Mouse (Mus musculus): ENCODE data around the gene Cux1.

The Cux1 gene

DNA sequence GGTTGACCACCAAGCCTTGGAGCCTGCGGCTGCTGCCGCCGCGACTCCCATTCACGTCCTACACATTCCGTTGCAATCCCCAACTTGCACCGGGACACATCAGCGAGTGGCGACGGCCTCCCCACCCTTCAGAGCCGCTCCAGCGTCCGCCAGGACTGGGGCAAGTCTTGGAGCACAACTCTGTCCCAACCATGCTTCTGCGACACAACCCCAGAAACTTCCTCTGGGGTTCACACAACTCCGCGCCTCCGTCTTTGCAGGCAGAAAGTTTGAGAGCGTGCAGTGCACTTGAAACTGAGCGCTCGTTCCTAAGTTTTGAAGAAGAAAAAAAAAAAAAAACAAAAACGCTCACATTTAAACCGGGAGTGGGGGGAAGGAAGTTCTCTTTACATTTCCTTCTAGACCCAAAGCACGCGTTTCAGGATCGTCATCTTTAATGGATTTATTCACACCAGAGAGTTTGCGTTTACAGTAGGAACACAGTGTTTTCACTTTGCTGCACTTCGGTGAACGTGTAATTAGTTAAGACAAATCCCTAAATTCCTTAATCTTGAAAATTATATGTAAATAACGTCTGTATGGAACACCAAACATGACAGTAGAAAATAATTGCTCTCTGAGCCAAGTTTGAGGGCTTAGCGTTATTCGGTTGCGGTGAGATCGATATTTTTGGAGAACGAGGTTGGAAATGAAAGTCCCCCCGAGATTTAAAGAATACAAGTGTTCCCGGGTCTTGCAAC, 906 bp upstream of the Cux1 start:
- peak; percentile 64 for DNase-seq (ENCODE audit: inconsistent ontology term)

DNA sequence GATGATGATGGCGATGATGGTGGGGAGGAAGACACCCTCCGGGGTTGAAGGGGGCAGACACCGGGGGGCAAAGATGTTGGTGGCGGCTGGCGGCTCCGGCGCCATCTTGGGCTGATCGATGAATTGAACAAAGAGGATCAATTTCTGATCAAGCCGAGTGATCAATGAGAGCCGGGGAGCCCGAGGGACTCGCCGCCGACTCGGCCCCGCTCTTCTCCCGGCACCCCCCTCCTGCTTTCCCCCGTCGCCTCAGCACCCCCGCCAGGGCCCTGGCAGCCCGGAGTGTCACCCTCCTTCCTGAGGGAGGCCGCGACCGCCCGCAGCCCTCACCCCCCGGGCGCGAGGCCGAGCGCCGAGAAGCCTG, 496 bp downstream of the Cux1 start:
- no peak for DNase-seq (ENCODE audit: inconsistent ontology term)

DNA sequence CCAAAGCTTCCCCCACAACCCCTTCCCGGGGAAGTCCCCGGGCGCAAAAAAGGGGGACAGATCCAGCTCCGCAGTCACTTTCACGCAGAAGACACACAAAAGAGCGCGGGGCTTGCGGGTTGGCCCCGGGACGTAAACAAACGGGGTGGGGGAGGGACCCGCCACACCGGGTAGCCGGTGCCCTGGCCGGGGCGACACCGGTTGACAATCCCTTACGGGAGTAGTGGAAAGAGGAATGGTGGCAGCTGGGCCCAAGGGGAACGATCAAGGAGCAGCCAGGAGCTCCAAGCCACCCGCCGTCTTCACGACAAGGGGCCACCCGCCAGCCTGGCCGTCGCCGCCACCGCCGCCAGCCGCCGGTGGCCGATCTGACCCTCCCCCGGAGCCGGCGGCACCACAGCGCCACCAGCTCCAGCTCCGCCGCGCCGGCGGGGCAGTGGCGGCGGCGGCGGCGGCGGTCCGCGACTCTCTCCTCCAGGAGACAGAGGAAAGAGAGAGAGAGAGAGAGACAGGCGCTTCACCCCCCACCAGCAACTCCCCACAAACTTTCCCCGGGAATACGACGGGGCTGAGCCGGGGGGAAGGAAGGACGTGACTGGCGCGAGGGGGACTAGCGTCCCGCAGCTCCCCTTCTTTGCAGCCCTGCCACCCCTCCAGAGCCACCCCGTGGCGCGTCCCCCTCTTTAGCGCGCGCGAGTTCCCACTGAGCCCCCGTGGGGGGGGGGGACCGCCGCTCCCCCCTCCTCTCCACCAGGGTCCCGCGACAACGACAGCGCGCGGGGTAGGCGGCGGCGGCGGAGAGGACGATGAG, 1.1 kb downstream of the Cux1 start:
- peak; percentile 81 for DNase-seq (ENCODE audit: inconsistent ontology term)

DNA sequence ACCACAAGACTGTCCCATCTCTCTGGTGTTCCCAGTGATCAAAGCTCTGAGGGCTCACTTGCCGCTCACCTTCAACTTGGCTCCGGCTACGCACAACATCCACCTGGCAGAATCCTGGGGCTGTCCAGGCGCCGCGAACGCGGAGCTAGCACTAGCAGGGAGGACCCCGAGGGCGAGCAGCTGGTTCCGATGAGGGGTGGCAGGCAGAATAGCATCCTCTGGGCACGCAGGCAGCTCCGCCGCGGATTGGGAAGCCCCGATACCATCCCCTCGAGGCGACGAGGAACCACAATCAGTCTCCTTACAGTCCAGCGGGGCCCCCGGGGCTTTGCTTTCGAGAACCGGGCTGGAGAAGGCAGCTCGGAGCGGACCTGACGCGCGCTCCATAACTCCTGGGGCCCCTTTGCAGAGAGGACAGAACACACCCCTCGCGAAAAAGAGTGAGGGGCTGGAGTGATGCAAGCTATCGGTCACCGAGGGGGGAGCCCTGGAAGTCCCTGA, 1.9 kb downstream of the Cux1 start:
- DNase-seq (ENCODE audit: inconsistent ontology term), result peak; percentile 57

GRCm38 (mm10) chr5:136564613-136565299, 2.5 kb downstream of the Cux1 start:
- DNase-seq (ENCODE audit: inconsistent ontology term), result no peak

DNA sequence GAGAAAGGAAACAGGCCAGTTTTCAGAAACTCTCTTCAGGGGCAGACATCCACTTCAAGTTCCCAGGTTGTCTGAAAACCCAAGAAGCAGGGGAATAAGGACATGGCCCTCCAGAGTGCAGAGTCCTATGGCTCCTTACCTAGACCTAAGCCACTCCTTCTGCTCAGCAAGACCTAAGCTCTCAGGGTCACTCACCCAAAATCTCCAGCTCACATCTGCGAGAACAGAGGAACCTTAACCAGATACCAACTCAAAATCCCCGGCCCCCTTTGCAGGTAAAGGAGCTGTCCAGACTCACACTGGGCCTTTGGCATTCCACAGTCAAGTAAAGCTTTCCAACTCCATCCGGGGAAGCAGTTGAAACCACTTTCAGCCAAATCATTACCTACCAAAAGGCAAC, 3.3 kb downstream of the Cux1 start:
- DNase-seq (ENCODE audit: inconsistent ontology term), result no peak

- no peak for DNase-seq (ENCODE audit: inconsistent ontology term)
Measured at GRCm38 (mm10) chr5:136563104-136563503, 4.2 kb downstream of the Cux1 start.

GRCm38 (mm10) chr5:136562212-136562611, 5.1 kb downstream of the Cux1 start:
- DNase-seq (ENCODE audit: inconsistent ontology term), result no peak

DNA sequence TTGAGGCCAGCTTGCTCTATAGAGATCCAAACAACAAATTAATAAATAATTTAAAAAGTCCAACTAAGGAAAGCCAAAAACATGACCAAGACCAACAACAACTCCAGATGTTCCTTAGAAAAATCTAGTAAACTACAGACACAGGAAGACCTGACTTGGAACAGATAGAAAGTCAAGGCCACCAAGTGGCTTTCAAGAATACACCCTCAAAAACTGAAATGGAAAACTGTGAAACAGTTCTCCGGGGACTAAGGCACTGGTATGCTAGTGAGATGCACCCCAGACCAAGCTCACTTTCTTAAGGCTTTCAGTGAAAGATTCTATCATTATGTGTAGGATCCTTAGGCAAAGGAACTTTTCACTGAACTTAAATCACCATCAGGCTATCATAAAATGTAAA, 5.6 kb downstream of the Cux1 start:
- DNase-seq (ENCODE audit: inconsistent ontology term), result no peak

GRCm38 (mm10) chr5:136560656-136561055, 6.6 kb downstream of the Cux1 start:
- DNase-seq (ENCODE audit: inconsistent ontology term), result no peak

GRCm38 (mm10) chr5:136557446-136557845, 9.8 kb downstream of the Cux1 start:
- DNase-seq (ENCODE audit: inconsistent ontology term), result no peak

- DNase-seq (ENCODE audit: inconsistent ontology term), result no peak
Measured at GRCm38 (mm10) chr5:136556328-136557262, 10.7 kb downstream of the Cux1 start.

DNA sequence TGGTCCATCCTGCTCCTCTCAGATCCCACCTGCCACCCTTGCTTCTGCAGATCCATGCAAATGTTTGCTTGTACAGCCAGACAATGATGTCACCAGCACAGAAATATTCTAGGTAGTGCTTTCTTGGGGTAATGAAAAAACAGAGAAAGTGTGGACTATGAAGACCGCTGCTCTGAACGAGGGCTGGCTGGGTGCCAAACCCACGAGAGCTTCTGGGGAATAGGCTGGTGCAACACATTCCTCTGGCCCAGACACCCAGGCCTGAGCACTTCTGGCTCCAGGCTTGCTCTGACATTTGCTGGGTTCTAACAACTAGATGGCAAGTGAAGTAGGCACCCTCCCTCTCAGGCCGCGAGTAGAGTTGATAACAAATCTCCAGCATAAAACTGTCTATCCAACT, 11.6 kb downstream of the Cux1 start:
- DNase-seq (ENCODE audit: inconsistent ontology term), result peak; percentile 91

GRCm38 (mm10) chr5:136552832-136553231, 14.5 kb downstream of the Cux1 start:
- DNase-seq (ENCODE audit: inconsistent ontology term), result no peak

GRCm38 (mm10) chr5:136552093-136552492, 15.2 kb downstream of the Cux1 start:
- peak; percentile 66 for DNase-seq (ENCODE audit: inconsistent ontology term)

DNA sequence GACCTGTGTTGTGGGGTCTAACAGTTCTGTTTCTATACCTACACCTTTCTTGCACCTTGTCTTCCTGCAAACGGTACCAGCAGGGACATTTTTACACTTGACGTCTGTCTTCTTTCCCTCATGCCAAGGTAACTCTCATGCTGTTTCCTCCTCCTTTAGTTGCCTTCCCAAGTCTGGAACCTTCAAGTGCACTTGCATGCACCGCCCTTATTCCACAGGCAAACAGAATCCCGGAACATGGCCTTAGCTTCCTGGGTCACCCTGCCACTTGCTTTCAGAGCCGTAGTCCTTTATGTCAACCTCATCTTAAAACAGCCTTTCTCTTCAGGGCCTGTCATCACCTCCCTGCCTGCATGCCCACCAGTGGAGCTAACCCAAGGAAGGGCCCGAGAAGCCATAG, 15.7 kb downstream of the Cux1 start:
- no peak for DNase-seq (ENCODE audit: inconsistent ontology term)

GRCm38 (mm10) chr5:136550726-136551125, 16.6 kb downstream of the Cux1 start:
- no peak for DNase-seq (ENCODE audit: inconsistent ontology term)

- DNase-seq (ENCODE audit: inconsistent ontology term), result peak; percentile 61
Measured at GRCm38 (mm10) chr5:136548776-136549175, 18.5 kb downstream of the Cux1 start.

DNA sequence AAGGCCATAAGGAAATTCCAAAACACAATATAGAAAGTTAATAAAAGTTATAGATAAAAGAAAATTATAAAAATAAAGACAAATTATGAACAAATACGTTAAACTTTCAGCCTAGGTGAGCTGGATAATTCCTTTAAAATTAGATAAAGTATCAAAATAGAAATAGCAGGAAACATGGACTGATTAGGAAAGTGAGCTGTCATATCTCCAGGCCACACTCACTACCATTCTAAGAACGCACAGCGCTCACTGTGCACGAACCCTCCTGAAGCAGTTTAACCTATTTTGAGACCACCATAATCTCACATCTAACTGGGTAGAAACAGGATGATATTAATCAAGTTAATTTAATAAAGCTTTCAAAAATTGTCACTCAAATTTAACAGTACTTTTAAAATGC, 22.2 kb downstream of the Cux1 start:
- DNase-seq (ENCODE audit: inconsistent ontology term), result no peak

DNA sequence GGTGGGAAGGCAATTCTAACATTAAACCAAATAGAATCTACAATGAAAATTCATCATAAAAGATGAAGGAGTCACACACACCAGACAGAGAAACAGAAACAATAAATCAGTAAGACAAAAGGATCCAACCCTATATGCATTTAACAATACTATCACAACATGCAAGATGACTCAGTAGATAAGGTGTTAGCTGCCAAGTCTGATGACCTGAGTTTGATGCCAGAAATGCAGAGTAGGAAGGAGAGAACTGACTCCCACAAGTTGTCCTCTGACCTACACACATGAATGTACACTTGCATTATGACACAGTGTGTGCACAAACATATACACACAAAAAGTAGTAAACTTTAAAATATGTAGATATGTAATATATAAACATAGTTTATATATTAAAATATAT, 24.1 kb downstream of the Cux1 start:
- DNase-seq (ENCODE audit: inconsistent ontology term), result no peak

GRCm38 (mm10) chr5:136540952-136541351, 26.3 kb downstream of the Cux1 start:
- peak; percentile 65 for DNase-seq (ENCODE audit: inconsistent ontology term)
